Mouse (Mus musculus) CH12.LX (cell line): ENCODE measurements around the gene Tac1. TPM values are rescaled to one million over a fixed set of nuclear protein-coding genes. Genes with fewer than 3 reads are reported as not detected.
"Not testable (repeated sequence)": the region's sequence is repeated elsewhere in the genome, so short reads cannot be mapped to it uniquely, and the experiment has no call there.

Experiments
- DNase-seq: peaks from one replicate; pipeline ENCODE4 v3.0.0-alpha.2; 2013; ENCODE audit errors: extremely low read depth
- H3K27ac ChIP-seq: 2 replicates; pipeline ENCODE4 v1.5.1; 2012; ENCODE audit warnings: low read depth, mild to moderate bottlenecking, control low read depth, moderate library complexity; ENCODE audit not compliant: insufficient read depth
- H3K27me3 ChIP-seq: replicated peaks from 2 replicates; pipeline ENCODE3; 2012; ENCODE audit warnings: inconsistent platforms
- H3K36me3 ChIP-seq, 2 experiments: replicated peaks in 1 of 2; 2 replicates each; pipeline versions ENCODE3 to v1.6.1; 2012; ENCODE audit warnings: inconsistent platforms in 1 of 2, low read length in 1 of 2, mild to moderate bottlenecking in 1 of 2, mixed read lengths in 1 of 2, moderate library complexity in 1 of 2; ENCODE audit not compliant: control insufficient read depth in 1 of 2, insufficient read depth in 1 of 2
- H3K4me1 ChIP-seq, 2 experiments: 2 replicates each; pipeline ENCODE4 v1.6.1; 2012; ENCODE audit warnings: inconsistent platforms in 1 of 2, moderate library complexity in 1 of 2; ENCODE audit not compliant: insufficient read depth in 2 of 2, control insufficient read depth in 1 of 2
- H3K4me2 ChIP-seq: 2 replicates; pipeline ENCODE4 v1.6.1; 2012; ENCODE audit warnings: low read depth, mild to moderate bottlenecking, control low read depth; ENCODE audit not compliant: poor library complexity, insufficient read depth, severe bottlenecking
- H3K4me3 ChIP-seq, 3 experiments: fragments of 150-350 bp in 1 of 3; sonication (generic) in 1 of 3; replicated peaks in 1 of 3; 2 replicates each; pipeline versions ENCODE3 to v1.5.1; 2011 to 2012; ENCODE audit warnings: low read depth in 2 of 3, low read length in 2 of 3, mild to moderate bottlenecking in 2 of 3, moderate library complexity in 2 of 3, control low read depth in 1 of 3, improper control_type of control experiment in 1 of 3, inconsistent platforms in 1 of 3, mixed read lengths in 1 of 3; ENCODE audit not compliant: poor library complexity in 1 of 3
- H3K79me2 ChIP-seq: replicated peaks from 2 replicates; pipeline ENCODE4 v1.6.1; 2012; ENCODE audit warnings: mild to moderate bottlenecking, moderate library complexity; ENCODE audit not compliant: control insufficient read depth, poor library complexity, insufficient read depth, severe bottlenecking; ENCODE audit errors: extremely low read depth
- H3K9ac ChIP-seq: 2 replicates; pipeline ENCODE4 v1.6.1; 2012; ENCODE audit warnings: low read depth, mild to moderate bottlenecking, control low read depth, moderate library complexity; ENCODE audit not compliant: insufficient read depth
- H3K9me3 ChIP-seq: replicated peaks from 2 replicates; pipeline ENCODE3; 2012; ENCODE audit warnings: low read length, inconsistent platforms, mixed read lengths
- CHD1 ChIP-seq: IDR thresholded peaks from 2 replicates; pipeline ENCODE4 v1.6.1; 2012; ENCODE audit warnings: low read depth, low read length, improper control_type of control experiment, inconsistent platforms
- CHD2 ChIP-seq: IDR thresholded peaks from 2 replicates; pipeline ENCODE4 v1.6.1; 2011; ENCODE audit warnings: low read length, improper control_type of control experiment
- CTCF ChIP-seq, 2 experiments: IDR thresholded peaks in 1 of 2; conservative IDR thresholded peaks in 1 of 2; 2 replicates each; pipeline ENCODE4 v1.5.1; 2011 to 2012; ENCODE audit warnings: low read depth in 2 of 2, low read length in 2 of 2, improper control_type of control experiment in 1 of 2, inconsistent platforms in 1 of 2, mild to moderate bottlenecking in 1 of 2, moderate library complexity in 1 of 2
- E2F4 ChIP-seq: IDR thresholded peaks from 2 replicates; pipeline ENCODE4 v1.6.1; 2011; ENCODE audit warnings: low read depth, low read length, improper control_type of control experiment; ENCODE audit not compliant: insufficient replicate concordance
- ETS1 ChIP-seq: conservative IDR thresholded peaks from 2 replicates; pipeline ENCODE4 v1.6.1; 2012; ENCODE audit warnings: low read depth, mild to moderate bottlenecking, inconsistent platforms, low read length, improper control_type of control experiment, moderate library complexity
- IRF4 ChIP-seq: IDR thresholded peaks from 2 replicates; pipeline ENCODE4 v1.6.1; 2014; ENCODE audit warnings: low read depth, mild to moderate bottlenecking, inconsistent platforms, low read length, improper control_type of control experiment
- KAT2A ChIP-seq: IDR thresholded peaks from 2 replicates; pipeline ENCODE4 v1.6.1; 2012; ENCODE audit warnings: low read length, improper control_type of control experiment, inconsistent platforms; ENCODE audit not compliant: insufficient replicate concordance
- MAX ChIP-seq: IDR thresholded peaks from 2 replicates; pipeline ENCODE4 v1.6.1; 2011; ENCODE audit warnings: low read length, improper control_type of control experiment
- MAZ ChIP-seq: IDR thresholded peaks from 2 replicates; pipeline ENCODE4 v1.6.1; 2012; ENCODE audit warnings: low read depth, mild to moderate bottlenecking, inconsistent platforms, low read length, improper control_type of control experiment, moderate library complexity
- MEF2A ChIP-seq: IDR thresholded peaks from 2 replicates; pipeline ENCODE4 v1.6.1; 2014; ENCODE audit warnings: low read depth, mild to moderate bottlenecking, inconsistent platforms, low read length, improper control_type of control experiment, borderline replicate concordance
- MXI1 ChIP-seq: IDR thresholded peaks from 2 replicates; pipeline ENCODE4 v1.6.1; 2011; ENCODE audit warnings: mild to moderate bottlenecking, low read depth, low read length, improper control_type of control experiment
- MYC ChIP-seq: IDR thresholded peaks from 2 replicates; pipeline ENCODE4 v1.6.1; 2011; ENCODE audit warnings: low read depth, mild to moderate bottlenecking, improper control_type of control experiment, low read length
- NRF1 ChIP-seq: IDR thresholded peaks from 2 replicates; pipeline ENCODE4 v1.6.1; 2014; ENCODE audit warnings: low read depth, mild to moderate bottlenecking, inconsistent platforms, low read length, improper control_type of control experiment, moderate library complexity
- PAX5 ChIP-seq: IDR thresholded peaks from 2 replicates; pipeline ENCODE4 v1.6.1; 2012; ENCODE audit warnings: low read length, inconsistent platforms, mixed read lengths
- POLR2AphosphoS2 ChIP-seq: IDR thresholded peaks from 2 replicates; pipeline ENCODE4 v1.6.1; 2011; ENCODE audit warnings: low read depth, low read length, improper control_type of control experiment
- RAD21 ChIP-seq: IDR thresholded peaks from 2 replicates; pipeline ENCODE4 v1.6.1; 2011; ENCODE audit warnings: low read depth, mild to moderate bottlenecking, low read length, improper control_type of control experiment, moderate library complexity
- SMC3 ChIP-seq: IDR thresholded peaks from 2 replicates; pipeline ENCODE4 v1.6.1; 2011; ENCODE audit warnings: low read depth, low read length, improper control_type of control experiment
- TBP ChIP-seq: conservative IDR thresholded peaks from 2 replicates; pipeline ENCODE4 v1.6.1; 2011; ENCODE audit warnings: low read depth, low read length, improper control_type of control experiment
- USF1 ChIP-seq: IDR thresholded peaks from 2 replicates; pipeline ENCODE4 v1.6.1; 2014; ENCODE audit warnings: low read depth, mild to moderate bottlenecking, inconsistent platforms, low read length, improper control_type of control experiment
- ZC3H11A ChIP-seq: IDR thresholded peaks from 2 replicates; pipeline ENCODE4 v1.6.1; 2012; ENCODE audit warnings: low read depth, mild to moderate bottlenecking, inconsistent platforms, low read length, improper control_type of control experiment
- dilution Hi-C: fragments of 300-500 bp; cut with MboI; formaldehyde crosslinking; loops from 2 replicates; pipeline ENCODE4 v1.14.3; 2020; ENCODE audit warnings: low sequenced_read_pairs; ENCODE audit not compliant: extremely low pct_unique_long_range_greater_than_20kb, extremely low pct_ligation_motif_present
- in situ Hi-C: fragments of 300-500 bp; cut with MboI; formaldehyde crosslinking; loops from 3 replicates; pipeline ENCODE4 v1.14.3; 2019; ENCODE audit warnings: low sequenced_read_pairs, low pct_ligation_motif_present, low pct_unique_long_range_greater_than_20kb, mixed read lengths
- polyA plus RNA-seq: library from polyadenylated mRNA; unstranded; fragments of >175 nt; gene quantifications from 2 replicates; pipeline ENCODE4 v1.2.1, GENCODE M21; 2012; ENCODE audit warnings: low read depth; ENCODE audit not compliant: insufficient read length
- total RNA-seq, 2 experiments: library from RNA; depleted of rRNA; stranded (reverse); fragments of 300-350 nt in 1 of 2; fragments of >200 nt in 1 of 2; gene quantifications; 2 replicates each; pipeline ENCODE4 v1.2.3; 2012 to 2014

The Tac1 gene
- total and polyA plus RNA-seq, 3 experiments, result not detected

GRCm38 (mm10) chr6:7598416-7598815, 43.7 kb downstream of the Tac1 start:
- no peaks in the 10 kb centered on the region for H3K4me1 ChIP-seq
- in situ Hi-C loops (no loop called here), dilution Hi-C loops (no loop called here)
- H3K4me2 ChIP-seq, result no peak overlapping the region
- H3K36me3 ChIP-seq, result no peaks in the 10 kb centered on the region
- H3K9ac ChIP-seq, result no peak overlapping the region
- TF ChIP-seq IRF4 (no peak), MAZ (no peak), TBP (no peak), ZC3H11A (no peak), KAT2A (no peak), CHD2 (no peak), ETS1 (no peak), MYC (no peak), MXI1 (no peak), POLR2AphosphoS2 (no peak)
- H3K27me3 ChIP-seq, result no peaks in the 10 kb centered on the region
- H3K27ac ChIP-seq, result no peak overlapping the region
- H3K79me2 ChIP-seq, result no peaks in the 10 kb centered on the region
- H3K4me3 ChIP-seq, result no peak overlapping the region
- no peaks in the 10 kb centered on the region for H3K9me3 ChIP-seq
- no peak for DNase-seq

GRCm38 (mm10) chr6:7600228-7600627, 45.5 kb downstream of the Tac1 start:
- in situ Hi-C loops, result no loop called here
- peak; percentile 19 to 64; a peak in 2 of 4 replicates for TF ChIP-seq CTCF (conservative IDR thresholded peaks at IDR 0.05 in 1 of 2, IDR thresholded peaks at IDR 0.05 in 1 of 2; ENCODE audit: low read depth in 2 of 2, low read length in 2 of 2)
- TF ChIP-seq SMC3, result peak; percentile 59
- no peak for TF ChIP-seq CHD1
- peak; percentile 48 for TF ChIP-seq RAD21
- Histone ChIP-seq H3K9ac (no peak overlapping the region), H3K36me3 (no peaks in the 10 kb centered on the region), H3K79me2 (no peaks in the 10 kb centered on the region), H3K4me1 (no peaks in the 10 kb centered on the region), H3K4me3 (no peak overlapping the region), H3K27ac (no peak overlapping the region), H3K27me3 (no peaks in the 10 kb centered on the region), H3K9me3 (no peaks in the 10 kb centered on the region), H3K4me2 (no peak overlapping the region)
- peak; percentile 31 for DNase-seq
- dilution Hi-C loops, result no loop called here

- no peak overlapping the region for H3K4me2 ChIP-seq
Observed at GRCm38 (mm10) chr6:7601353-7602094, 46.8 kb downstream of the Tac1 start.

GRCm38 (mm10) chr6:7613676-7614075, 59.0 kb downstream of the Tac1 start:
- H3K4me2 ChIP-seq, H3K4me1 ChIP-seq: not testable (repeated sequence)

More at GRCm38 (mm10) chr6:7601353-7602094, 46.8 kb downstream of the Tac1 start:
- in situ Hi-C loops (no loop called here), dilution Hi-C loops (no loop called here)
- TF ChIP-seq MXI1 (no peak), MEF2A (no peak), USF1 (no peak), E2F4 (no peak), CHD2 (no peak), PAX5 (no peak), MAX (no peak), MYC (no peak), NRF1 (no peak), SMC3 (no peak)
- H3K4me3 ChIP-seq, result no peak overlapping the region
- no peaks in the 10 kb centered on the region for H3K9me3 ChIP-seq
- no peak for DNase-seq
- no peaks in the 10 kb centered on the region for H3K36me3 ChIP-seq
- no peaks in the 10 kb centered on the region for H3K27me3 ChIP-seq
- no peaks in the 10 kb centered on the region for H3K4me1 ChIP-seq
- H3K79me2 ChIP-seq, result no peaks in the 10 kb centered on the region
- H3K9ac ChIP-seq, result no peak overlapping the region
- H3K27ac ChIP-seq, result no peak overlapping the region

More at GRCm38 (mm10) chr6:7613676-7614075, 59.0 kb downstream of the Tac1 start:
- H3K9ac ChIP-seq, H3K4me3 ChIP-seq, DNase-seq, H3K27me3 ChIP-seq, H3K36me3 ChIP-seq, in situ Hi-C loops, H3K79me2 ChIP-seq, H3K27ac ChIP-seq, H3K9me3 ChIP-seq, dilution Hi-C loops: not testable (repeated sequence)
